In the genomic region with DNA sequence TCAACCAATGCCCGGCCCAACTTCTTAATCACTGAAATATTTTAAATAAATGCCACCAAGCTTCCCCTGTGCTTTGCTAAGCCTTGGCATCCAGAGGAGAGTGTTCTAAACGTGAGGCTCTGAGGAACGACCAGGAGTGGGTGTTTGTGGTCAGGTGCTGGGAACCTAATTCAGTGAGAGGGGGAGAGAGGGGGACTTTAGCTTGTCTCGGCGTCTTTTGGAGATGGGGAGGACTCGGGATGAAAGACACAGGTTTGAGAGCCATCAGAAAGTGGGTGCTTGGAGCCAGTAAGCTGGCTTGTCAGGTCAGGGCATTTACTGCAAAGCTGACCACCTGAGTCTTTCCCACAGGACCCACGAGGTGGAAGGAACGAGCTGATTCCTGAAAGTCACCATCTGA, we compare ENCODE assay signal across 26 mouse cellular contexts. TPM values are rescaled to one million over a fixed set of nuclear protein-coding genes. Genes with fewer than 3 reads are reported as not detected.
DNase-seq lines count a peak whose midpoint lies in the region; ATAC-seq and TF ChIP-seq lines count a peak whose summit lies in the region.
"Had no signal": no experiment of that assay in that cellular context is flagged by ENCODE, and none has a peak within 500 bp of the region (broad histone marks: within the 10 kb centered on the region; RNA-seq: fewer than 3 reads in every experiment).

No protein-coding gene starts in this region.

- no peak for ATAC-seq in heart, embryonic 11.5 days (replicated peaks; ENCODE audit: insufficient number of reproducible peaks, low FRiP score, low TSS enrichment)
- no peak for ATAC-seq in liver, postnatal 0 days
- no peak for ATAC-seq in liver, embryonic 12.5 days
- ATAC-seq: forebrain, embryonic 15.5 days; hindbrain, postnatal 0 days; inflammation-experienced regulatory T-cells, adult 6 months had no signal

- no peak for TF ChIP-seq CTCF in liver, postnatal 0 days (IDR thresholded peaks at IDR 0.05; ENCODE audit: low read depth)
- no peak for TF ChIP-seq CTCF in bone marrow, adult 2 months (IDR thresholded peaks at IDR 0.05; ENCODE audit: control insufficient read depth, insufficient read depth, low read length)

- no peak overlapping the region for H3K9ac ChIP-seq in heart, embryonic 11.5 days (ENCODE audit: low read depth, low read length)
- H3K9ac ChIP-seq in liver, postnatal 0 days (replicated peaks), result no peak overlapping the region; the same call in 1 of the 2 replicates
- no peak overlapping the region for H3K9ac ChIP-seq in liver, embryonic 12.5 days
- H3K9ac ChIP-seq: embryonic facial prominence, embryonic 13.5 days; forebrain, embryonic 12.5 days; forebrain, embryonic 15.5 days; heart, embryonic 13.5 days; hindbrain, embryonic 14.5 days had no signal

- WGBS in heart, embryonic 11.5 days (ENCODE audit: insufficient replicate concordance), result 71% methylated on average over 8 of the region's 8 CpGs
- 39% methylated on average over 8 of the region's 8 CpGs for WGBS in liver, postnatal 0 days (ENCODE audit: insufficient replicate concordance)
- 54% methylated on average over 8 of the region's 8 CpGs for WGBS in liver, embryonic 12.5 days (ENCODE audit: insufficient replicate concordance)
- WGBS in bone marrow, adult 2 months, result 15% methylated on average over 8 of the region's 8 CpGs

- H3K9me3 ChIP-seq in heart, embryonic 11.5 days (replicated peaks; ENCODE audit: control insufficient read depth, low read length), result no peaks in the 10 kb centered on the region
- no peaks in the 10 kb centered on the region for H3K9me3 ChIP-seq in liver, postnatal 0 days (ENCODE audit: low read length)
- no peaks in the 10 kb centered on the region for H3K9me3 ChIP-seq in liver, embryonic 12.5 days (replicated peaks)
- H3K9me3 ChIP-seq: embryonic facial prominence, embryonic 10.5 days; embryonic facial prominence, embryonic 13.5 days; forebrain, embryonic 12.5 days; forebrain, embryonic 15.5 days; heart, embryonic 13.5 days had no signal

- no peak for TF ChIP-seq POLR2A in bone marrow, adult 2 months (IDR thresholded peaks at IDR 0.05; ENCODE audit: borderline replicate concordance, control insufficient read depth, low read depth, low read length)

- no peak overlapping the region for H3K4me2 ChIP-seq in heart, embryonic 11.5 days
- 0 out of 2 replicates have a peak overlapping the region, but pooled peaks have one; percentile 5 for H3K4me2 ChIP-seq in liver, postnatal 0 days (ENCODE audit: low read depth, low read length)
- no peak overlapping the region for H3K4me2 ChIP-seq in liver, embryonic 12.5 days
- H3K4me2 ChIP-seq: embryonic facial prominence, embryonic 13.5 days; forebrain, embryonic 12.5 days; forebrain, embryonic 15.5 days; heart, embryonic 13.5 days; hindbrain, embryonic 14.5 days had no signal

- H3K4me1 ChIP-seq in heart, embryonic 11.5 days (ENCODE audit: control insufficient read depth, insufficient read depth, low read length), result peaks cover 13% of the 10 kb centered on the region
- H3K4me1 ChIP-seq in liver, postnatal 0 days (ENCODE audit: insufficient read depth), result peaks cover 21% of the 10 kb centered on the region
- peaks cover 36% of the 10 kb centered on the region for H3K4me1 ChIP-seq in liver, embryonic 12.5 days
- peaks cover 4% of the 10 kb centered on the region for H3K4me1 ChIP-seq in bone marrow, adult 2 months (ENCODE audit: control insufficient read depth, insufficient read depth, low read length)

- peak; percentile 87 for DNase-seq in heart, adult 11 months
- no peak for DNase-seq in liver, postnatal 0 days
- no peak for DNase-seq in c-Kit-positive CD71-positive TER-119-positive erythroid progenitor cells, embryonic 14.5 days (ENCODE audit: low spot score)
- no peak for DNase-seq in cerebellum, postnatal 4 days (ENCODE audit: low spot score in 2 of 2)
- DNase-seq: adrenal gland, adult 2 months; cerebellum, adult 11 months; cerebellum, adult 2 months; cerebellum, adult 9-11 months; cerebellum, postnatal 25 days; embryo, embryonic 11 days; gastrocnemius, postnatal 10 days; heart, adult 18-20 months; heart, postnatal 14 days; heart, postnatal 4 days had no signal

- no peak overlapping the region for H3K4me3 ChIP-seq in heart, embryonic 11.5 days (ENCODE audit: low read depth, low read length)
- no peak overlapping the region for H3K4me3 ChIP-seq in liver, postnatal 0 days (ENCODE audit: low read depth, low read length)
- H3K4me3 ChIP-seq in liver, embryonic 12.5 days, result no peak overlapping the region
- H3K4me3 ChIP-seq in bone marrow, adult 2 months (replicated peaks; ENCODE audit: control insufficient read depth, low read depth, low read length), result no peak overlapping the region
- H3K4me3 ChIP-seq: embryonic facial prominence, embryonic 10.5 days; embryonic facial prominence, embryonic 13.5 days; erythroblast, embryonic 14.5 days; forebrain, embryonic 12.5 days; forebrain, embryonic 15.5 days; heart, embryonic 13.5 days had no signal

- TF ChIP-seq EP300 in liver, postnatal 0 days (IDR thresholded peaks at IDR 0.05; ENCODE audit: low read depth), result no peak

- no peak overlapping the region for H3K27ac ChIP-seq in heart, embryonic 11.5 days (ENCODE audit: low read depth, low read length)
- peak overlapping the region; percentile 68 for H3K27ac ChIP-seq in liver, postnatal 0 days (ENCODE audit: low read depth)
- H3K27ac ChIP-seq in liver, embryonic 12.5 days, result no peak overlapping the region
- H3K27ac ChIP-seq in bone marrow, adult 2 months (ENCODE audit: control insufficient read depth, insufficient read depth, low read depth, low read length, poor library complexity), result peak overlapping the region; percentile 79
- H3K27ac ChIP-seq: embryonic facial prominence, embryonic 10.5 days; embryonic facial prominence, embryonic 13.5 days; forebrain, embryonic 12.5 days; forebrain, embryonic 15.5 days; heart, embryonic 13.5 days; hindbrain, embryonic 14.5 days; hindbrain, postnatal 0 days had no signal

- peaks cover 21% of the 10 kb centered on the region for H3K27me3 ChIP-seq in heart, embryonic 11.5 days (ENCODE audit: control insufficient read depth, insufficient read depth, low read length)
- H3K27me3 ChIP-seq in liver, postnatal 0 days (ENCODE audit: insufficient read depth, low read length), result peaks cover 26% of the 10 kb centered on the region
- H3K27me3 ChIP-seq in liver, embryonic 12.5 days (replicated peaks), result peaks cover 26% of the 10 kb centered on the region

- no peaks in the 10 kb centered on the region for H3K36me3 ChIP-seq in heart, embryonic 11.5 days (ENCODE audit: control insufficient read depth, insufficient read depth, low read length)
- H3K36me3 ChIP-seq in liver, postnatal 0 days (replicated peaks; ENCODE audit: insufficient read depth, low read length), result no peaks in the 10 kb centered on the region
- no peaks in the 10 kb centered on the region for H3K36me3 ChIP-seq in liver, embryonic 12.5 days
- H3K36me3 ChIP-seq: embryonic facial prominence, embryonic 10.5 days; embryonic facial prominence, embryonic 13.5 days; forebrain, embryonic 12.5 days; forebrain, embryonic 15.5 days; heart, embryonic 13.5 days had no signal

RNA-seq across cellular contexts. Expression of gene Ybx2, which starts 3.8 kb away (rescaled TPM):
- polyA plus RNA-seq in heart, embryonic 11.5 days (2014; fragmentation: Nextera tagmentation; extraction: Ambion mirVana), result 1.5 and 4.3 TPM in 2 replicates
- not detected in 2 replicates for polyA plus RNA-seq in liver, postnatal 0 days (2015; fragmentation: Nextera tagmentation; extraction: Ambion mirVana)
- 0.20 and 0.25 TPM in 2 replicates for polyA plus RNA-seq in liver, embryonic 12.5 days (2016; fragmentation: Nextera tagmentation; extraction: Ambion mirVana)
- 1.2 and 1.5 TPM in 2 replicates for polyA plus RNA-seq in bone marrow, adult 2 months (2011; ENCODE audit: insufficient read depth, insufficient read length, low replicate concordance, missing spikeins)
- polyA plus RNA-seq: inflammation-experienced regulatory T-cells, adult 6 months had no signal

RNA-seq across cellular contexts. Expression of gene Eif5a, which starts 10.0 kb away (rescaled TPM):
- 1,428 and 1,516 TPM in 2 replicates for polyA plus RNA-seq in heart, embryonic 11.5 days (2014; fragmentation: Nextera tagmentation; extraction: Ambion mirVana)
- polyA plus RNA-seq in liver, postnatal 0 days (2015; fragmentation: Nextera tagmentation; extraction: Ambion mirVana), result 872 and 914 TPM in 2 replicates
- 2,199 and 2,266 TPM in 2 replicates for polyA plus RNA-seq in liver, embryonic 12.5 days (2016; fragmentation: Nextera tagmentation; extraction: Ambion mirVana)
- 378 and 387 TPM in 2 replicates for polyA plus RNA-seq in bone marrow, adult 2 months (2011; ENCODE audit: insufficient read depth, insufficient read length, low replicate concordance, missing spikeins)

RNA-seq across cellular contexts. Expression of gene Slc2a4, which starts 16.2 kb away (rescaled TPM):
- 22.0 and 22.8 TPM in 2 replicates for polyA plus RNA-seq in heart, embryonic 11.5 days (2014; fragmentation: Nextera tagmentation; extraction: Ambion mirVana)
- polyA plus RNA-seq in liver, postnatal 0 days (2015; fragmentation: Nextera tagmentation; extraction: Ambion mirVana), result 7.7 and 10.4 TPM in 2 replicates
- polyA plus RNA-seq in liver, embryonic 12.5 days (2016; fragmentation: Nextera tagmentation; extraction: Ambion mirVana), result 14.9 and 17.0 TPM in 2 replicates
- 24.5 and 32.2 TPM in 2 replicates for polyA plus RNA-seq in bone marrow, adult 2 months (2011; ENCODE audit: insufficient read depth, insufficient read length, low replicate concordance, missing spikeins)
- polyA plus RNA-seq: inflammation-experienced regulatory T-cells, adult 6 months had no signal

RNA-seq across cellular contexts. Expression of gene Gps2, which starts 18.1 kb away (rescaled TPM):
- polyA plus RNA-seq in heart, embryonic 11.5 days (2014; fragmentation: Nextera tagmentation; extraction: Ambion mirVana), result 53.2 and 62.2 TPM in 2 replicates
- polyA plus RNA-seq in liver, postnatal 0 days (2015; fragmentation: Nextera tagmentation; extraction: Ambion mirVana), result 46.1 and 48.9 TPM in 2 replicates
- 125 TPM in 2 replicates for polyA plus RNA-seq in liver, embryonic 12.5 days (2016; fragmentation: Nextera tagmentation; extraction: Ambion mirVana)
- polyA plus RNA-seq in bone marrow, adult 2 months (2011; ENCODE audit: insufficient read depth, insufficient read length, low replicate concordance, missing spikeins), result 120 and 203 TPM in 2 replicates

RNA-seq across cellular contexts. Expression of gene Neurl4, which starts 30.9 kb away (rescaled TPM):
- 9.3 and 10.8 TPM in 2 replicates for polyA plus RNA-seq in heart, embryonic 11.5 days (2014; fragmentation: Nextera tagmentation; extraction: Ambion mirVana)
- 1.0 and 1.4 TPM in 2 replicates for polyA plus RNA-seq in liver, postnatal 0 days (2015; fragmentation: Nextera tagmentation; extraction: Ambion mirVana)
- polyA plus RNA-seq in liver, embryonic 12.5 days (2016; fragmentation: Nextera tagmentation; extraction: Ambion mirVana), result 4.5 and 5.7 TPM in 2 replicates
- polyA plus RNA-seq in bone marrow, adult 2 months (2011; ENCODE audit: insufficient read depth, insufficient read length, low replicate concordance, missing spikeins), result 25.7 and 38.2 TPM in 2 replicates

Comparison
In these comparisons a context has a peak if more than half of its experiments do, and no peak if none do; other contexts are left out.
1. H3K27ac ChIP-seq: peak in liver, postnatal 0 days (single experiment) and bone marrow, adult 2 months (single experiment); none in heart, embryonic 11.5 days (single experiment) and liver, embryonic 12.5 days (single experiment).